In the genomic region with DNA sequence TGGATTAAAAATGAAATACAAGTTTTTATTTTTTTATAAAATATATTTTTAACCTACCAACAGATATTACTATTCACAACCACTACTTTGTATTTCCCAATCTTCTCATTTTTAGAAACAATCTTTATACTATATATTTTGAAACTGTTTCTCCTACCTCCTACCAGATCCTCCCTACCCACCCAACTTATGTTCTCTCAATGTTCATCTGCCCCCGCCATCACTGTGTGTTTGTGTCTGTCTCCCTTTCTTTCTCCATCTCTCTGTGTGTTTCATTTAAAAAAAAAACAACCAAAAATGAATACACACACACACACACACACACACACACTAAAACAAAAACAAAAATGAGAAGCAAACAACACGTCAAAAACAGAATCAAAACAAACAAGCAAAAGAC, we compare ENCODE assay signal across 34 mouse cellular contexts.
"Had no signal": no experiment of that assay in that cellular context is flagged by ENCODE, and none has a peak within 500 bp of the region (broad histone marks: within the 10 kb centered on the region; RNA-seq: fewer than 3 reads in every experiment).

No protein-coding gene starts in this region.

- ATAC-seq: hindbrain, embryonic 16.5 days; hindbrain, postnatal 0 days; inflammation-experienced regulatory T-cells, adult 6 months; intestine, embryonic 15.5 days; intestine, postnatal 0 days had no signal

- H3K27ac ChIP-seq: heart, embryonic 13.5 days; heart, embryonic 15.5 days; hindbrain, embryonic 10.5 days; hindbrain, embryonic 12.5 days; hindbrain, embryonic 13.5 days; hindbrain, embryonic 14.5 days; hindbrain, embryonic 15.5 days; hindbrain, postnatal 0 days; intestine, embryonic 15.5 days; kidney, embryonic 15.5 days; kidney, postnatal 0 days; layer of hippocampus, adult 2 months; left cerebral cortex, adult 2 months had no signal

- H3K4me2 ChIP-seq: heart, embryonic 11.5 days; heart, embryonic 12.5 days; heart, embryonic 13.5 days; heart, embryonic 15.5 days; hindbrain, embryonic 12.5 days; hindbrain, embryonic 13.5 days; hindbrain, embryonic 14.5 days; hindbrain, embryonic 15.5 days; intestine, embryonic 15.5 days; kidney, embryonic 15.5 days had no signal

- H3K4me1 ChIP-seq: heart, embryonic 12.5 days; hindbrain, embryonic 10.5 days; hindbrain, embryonic 12.5 days; hindbrain, embryonic 13.5 days; intestine, embryonic 15.5 days; kidney, embryonic 15.5 days had no signal

- H3K36me3 ChIP-seq: heart, embryonic 12.5 days; heart, embryonic 13.5 days; heart, embryonic 15.5 days; hindbrain, embryonic 10.5 days; hindbrain, embryonic 12.5 days; hindbrain, embryonic 13.5 days; hindbrain, embryonic 15.5 days; intestine, embryonic 15.5 days; kidney, embryonic 15.5 days had no signal

- H3K9ac ChIP-seq: heart, embryonic 12.5 days; heart, embryonic 13.5 days; heart, embryonic 15.5 days; hindbrain, embryonic 12.5 days; hindbrain, embryonic 13.5 days; hindbrain, embryonic 14.5 days; hindbrain, embryonic 15.5 days; intestine, embryonic 15.5 days; kidney, embryonic 15.5 days had no signal

- H3K27me3 ChIP-seq: heart, embryonic 12.5 days; heart, embryonic 13.5 days; heart, embryonic 15.5 days; hindbrain, embryonic 12.5 days; hindbrain, embryonic 13.5 days; hindbrain, embryonic 15.5 days; intestine, embryonic 15.5 days; kidney, embryonic 15.5 days had no signal

- DNase-seq: heart, postnatal 10 days; heart, postnatal 14 days; heart, postnatal 36 days; heart, postnatal 4 days; kidney, adult 11 months; kidney, adult 18-20 months; kidney, adult 2 months; kidney, adult 8-10 months; kidney, adult 9 months; kidney, postnatal 10 days; kidney, postnatal 14 days; kidney, postnatal 25 days; kidney, postnatal 36 days; kidney, postnatal 4 days; layer of hippocampus, adult 9-11 months; layer of hippocampus, postnatal 36 days had no signal

- H3K4me3 ChIP-seq: heart, embryonic 12.5 days; heart, embryonic 13.5 days; heart, embryonic 15.5 days; hindbrain, embryonic 10.5 days; hindbrain, embryonic 12.5 days; hindbrain, embryonic 13.5 days; hindbrain, embryonic 15.5 days; intestine, embryonic 15.5 days; kidney, embryonic 15.5 days; layer of hippocampus, adult 2 months; left cerebral cortex, adult 2 months had no signal

- H3K9me3 ChIP-seq: heart, embryonic 12.5 days; heart, embryonic 13.5 days; heart, embryonic 15.5 days; hindbrain, embryonic 10.5 days; hindbrain, embryonic 12.5 days; hindbrain, embryonic 13.5 days; hindbrain, embryonic 15.5 days; intestine, embryonic 15.5 days; kidney, embryonic 15.5 days had no signal
